Mouse (Mus musculus): ENCODE results near the gene Olfr959.

Olfr959 gene

DNA sequence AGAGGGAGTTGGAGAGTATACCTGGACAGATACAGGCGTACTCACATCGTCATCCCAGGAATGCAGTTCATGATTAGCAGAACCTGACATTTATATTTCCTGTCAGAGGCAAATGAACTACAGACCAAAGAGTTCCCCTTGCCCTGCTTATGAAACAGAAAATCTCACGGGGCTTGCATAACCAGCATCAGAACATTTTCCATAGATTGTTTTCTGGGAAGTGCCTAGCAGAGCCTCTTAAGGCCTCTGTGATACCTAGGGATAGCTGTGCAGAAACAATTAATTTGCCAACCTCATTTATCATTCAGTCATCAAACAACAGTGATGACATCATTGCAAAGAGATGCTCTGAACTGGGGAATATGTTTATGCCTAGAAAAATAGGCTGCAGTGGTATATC is at the start of gene Olfr959:
Olfr959 (minus strand) TSS at position 101 of the 400 bp plus-strand sequence.
- no peak for DNase-seq (ENCODE audit: low spot score in 2 of 2)

DNA sequence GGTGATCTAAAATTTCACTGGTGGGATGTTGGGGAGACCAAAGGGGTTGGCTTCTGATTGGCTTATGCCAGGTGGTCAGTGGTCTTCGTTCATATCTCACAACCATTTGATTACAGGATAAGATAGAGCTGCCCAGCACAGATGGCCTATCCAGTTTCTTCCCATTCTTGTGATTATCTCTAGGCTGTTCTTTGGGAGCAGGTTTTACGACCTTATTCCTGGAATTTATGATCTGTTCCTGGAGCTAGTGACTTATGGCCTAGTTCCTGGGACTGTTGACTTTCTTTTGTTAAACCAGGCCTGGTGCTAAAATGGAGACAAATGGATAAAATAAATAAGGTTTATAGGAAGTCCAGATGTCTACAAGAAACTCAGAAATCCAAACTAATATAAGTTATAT is 49.3 kb upstream of the Olfr959 start:
- DNase-seq (ENCODE audit: low spot score in 2 of 2): no peak

DNA sequence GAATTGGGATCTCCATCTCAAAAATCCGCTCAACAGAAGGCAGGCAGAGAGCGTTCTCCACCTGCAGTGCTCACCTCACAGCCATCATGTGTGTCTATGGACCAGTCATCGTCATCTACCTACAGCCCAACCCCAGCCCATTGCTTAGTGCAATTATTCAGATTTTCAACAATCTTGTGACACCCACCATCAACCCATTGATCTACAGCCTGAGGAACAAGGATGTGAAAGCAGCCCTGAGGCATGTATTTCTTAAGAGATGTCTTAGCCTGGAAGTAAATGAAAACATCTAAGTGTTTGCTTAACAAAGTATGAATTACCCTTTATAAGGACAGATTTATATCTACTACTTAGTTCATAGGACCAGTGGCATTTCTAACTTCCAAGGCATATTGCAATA is 48.4 kb upstream of the Olfr959 start:
- no peak for DNase-seq (ENCODE audit: low spot score in 2 of 2)

DNA sequence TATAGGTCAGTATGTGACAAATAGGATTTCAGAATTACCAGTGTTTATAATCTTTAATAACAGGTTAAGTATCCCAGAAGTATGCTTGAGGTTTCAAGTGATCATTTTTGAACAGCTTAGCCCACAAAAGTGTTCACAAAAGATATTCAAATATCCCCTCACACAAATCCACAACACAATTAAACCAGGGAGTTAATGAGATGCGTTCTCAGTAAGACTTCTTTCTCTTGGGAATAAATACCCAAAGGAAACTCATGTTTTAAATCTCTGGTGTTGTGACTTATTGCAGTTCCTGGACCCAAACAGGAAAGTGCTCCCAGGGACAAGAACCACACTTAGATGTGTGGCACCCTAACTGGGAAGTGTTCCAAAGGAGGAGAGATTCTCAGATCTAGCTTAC is 45.7 kb upstream of the Olfr959 start, which contains the start of gene Olfr960:
Olfr960 (plus strand) TSS at position 301 of the 400 bp plus-strand sequence.
- DNase-seq (ENCODE audit: low spot score in 2 of 2): no peak

DNA sequence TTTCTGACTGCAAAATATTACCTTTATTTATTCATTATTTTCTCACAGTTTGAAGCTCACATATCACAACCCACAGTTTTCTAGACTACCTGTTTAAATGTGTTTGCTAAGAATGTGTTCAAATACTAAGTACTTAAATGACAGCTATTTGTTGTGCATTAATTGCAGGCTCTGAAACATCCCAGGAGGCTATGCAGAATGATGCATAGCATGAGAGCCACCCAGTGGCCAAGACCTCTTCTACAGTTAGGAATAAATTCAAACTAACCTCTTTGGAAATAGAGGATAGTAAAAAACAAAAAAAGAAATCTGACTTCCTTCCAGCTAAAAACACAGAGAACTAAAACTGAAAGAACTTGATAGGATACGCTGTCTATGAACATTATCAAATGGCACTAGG is 36.6 kb upstream of the Olfr959 start:
- DNase-seq (ENCODE audit: low spot score in 2 of 2): no peak

DNA sequence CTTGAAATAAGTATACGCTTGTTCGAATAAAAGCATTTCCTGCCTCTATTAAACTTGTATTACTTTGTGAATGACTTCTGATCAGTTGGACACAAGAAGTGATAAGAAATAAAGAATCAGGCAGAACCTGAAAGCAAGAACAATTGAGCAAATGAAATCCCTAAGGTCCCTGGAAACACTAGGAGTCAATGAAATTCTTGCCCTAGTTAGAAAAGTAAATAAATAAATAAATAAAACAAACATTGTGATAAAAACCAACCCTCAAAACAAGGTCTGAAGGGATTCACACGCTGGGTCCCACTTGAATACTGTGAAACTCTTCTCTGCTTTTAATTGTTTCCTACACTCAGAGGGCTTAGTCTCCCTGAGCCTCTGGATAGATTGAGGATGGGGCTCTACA is 35.0 kb upstream of the Olfr959 start, which contains the start of gene Olfr148:
Olfr148 (plus strand) TSS at position 301 of the 400 bp plus-strand sequence.
- no peak for DNase-seq (ENCODE audit: low spot score in 2 of 2)

DNA sequence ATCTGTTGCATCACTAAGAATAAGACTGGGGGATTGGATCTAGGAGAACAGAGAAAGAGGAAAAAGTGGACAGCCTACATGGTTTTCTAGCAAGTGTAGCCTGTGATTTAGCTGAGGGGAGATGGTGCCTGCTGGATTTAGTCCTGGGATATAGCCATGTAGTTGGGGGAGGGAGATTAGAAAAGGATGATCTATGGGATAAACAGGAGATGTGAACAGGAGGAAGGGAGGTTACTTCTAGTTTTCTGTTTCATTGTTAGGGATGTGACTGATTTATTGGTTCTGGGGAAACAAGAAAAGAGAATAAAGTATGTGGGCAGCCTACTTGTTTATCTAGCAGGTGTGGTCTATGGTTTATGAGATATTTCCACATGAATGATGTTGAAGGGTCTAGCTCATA is 33.1 kb upstream of the Olfr959 start:
- no peak for DNase-seq (ENCODE audit: low spot score in 2 of 2)

DNA sequence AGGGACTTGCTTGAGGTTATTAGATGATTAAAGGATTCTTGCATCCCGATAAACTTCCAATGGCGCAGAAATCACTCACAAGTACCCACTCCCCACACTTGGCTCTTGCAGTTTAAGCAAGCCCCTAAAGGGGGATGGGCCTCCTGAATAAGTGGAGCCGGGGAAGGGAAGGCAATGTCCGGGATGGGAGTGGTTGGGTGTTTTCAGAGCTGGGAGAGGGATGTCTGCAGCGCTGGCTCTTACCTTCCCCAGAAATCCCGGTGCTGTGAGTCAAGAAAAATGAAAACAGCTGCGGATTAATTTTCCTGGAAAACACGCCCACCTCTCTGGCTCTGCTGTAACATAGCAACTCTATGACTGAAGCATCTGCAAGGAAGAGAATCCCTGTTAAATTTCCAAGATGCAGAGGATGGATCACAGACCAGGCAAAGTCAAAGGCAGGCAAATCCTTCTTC is 28.7 kb upstream of the Olfr959 start, which contains the start of gene AW551984:
AW551984 (minus strand) TSS at position 405 of the 455 bp plus-strand sequence.
- DNase-seq (ENCODE audit: low spot score in 2 of 2): no peak

DNA sequence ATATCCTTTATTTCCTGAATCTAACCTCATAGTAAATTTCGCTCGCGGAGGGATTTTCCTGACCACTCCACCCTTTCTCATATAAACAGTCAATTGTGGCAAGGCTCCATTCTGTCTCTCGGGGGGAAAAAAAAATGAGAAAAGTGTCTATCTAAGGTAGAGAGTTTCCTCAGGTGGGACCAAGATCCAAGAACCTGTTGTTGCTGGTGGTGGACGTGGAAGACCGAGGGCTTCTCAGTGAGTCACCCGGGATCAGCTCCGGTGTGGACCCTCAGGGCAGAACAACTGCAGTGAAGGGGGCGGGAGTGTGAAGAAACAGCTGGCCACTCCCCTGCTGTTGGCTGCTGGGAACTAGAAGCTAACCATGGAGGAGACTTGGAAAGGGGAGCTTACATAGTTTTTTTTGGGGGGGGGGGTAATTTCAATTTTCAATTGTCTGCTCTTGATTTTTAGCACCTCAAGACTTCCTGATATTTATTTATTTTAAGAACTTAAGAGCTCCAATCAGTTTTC is 28.0 kb upstream of the Olfr959 start:
- DNase-seq (ENCODE audit: low spot score in 2 of 2): no peak

DNA sequence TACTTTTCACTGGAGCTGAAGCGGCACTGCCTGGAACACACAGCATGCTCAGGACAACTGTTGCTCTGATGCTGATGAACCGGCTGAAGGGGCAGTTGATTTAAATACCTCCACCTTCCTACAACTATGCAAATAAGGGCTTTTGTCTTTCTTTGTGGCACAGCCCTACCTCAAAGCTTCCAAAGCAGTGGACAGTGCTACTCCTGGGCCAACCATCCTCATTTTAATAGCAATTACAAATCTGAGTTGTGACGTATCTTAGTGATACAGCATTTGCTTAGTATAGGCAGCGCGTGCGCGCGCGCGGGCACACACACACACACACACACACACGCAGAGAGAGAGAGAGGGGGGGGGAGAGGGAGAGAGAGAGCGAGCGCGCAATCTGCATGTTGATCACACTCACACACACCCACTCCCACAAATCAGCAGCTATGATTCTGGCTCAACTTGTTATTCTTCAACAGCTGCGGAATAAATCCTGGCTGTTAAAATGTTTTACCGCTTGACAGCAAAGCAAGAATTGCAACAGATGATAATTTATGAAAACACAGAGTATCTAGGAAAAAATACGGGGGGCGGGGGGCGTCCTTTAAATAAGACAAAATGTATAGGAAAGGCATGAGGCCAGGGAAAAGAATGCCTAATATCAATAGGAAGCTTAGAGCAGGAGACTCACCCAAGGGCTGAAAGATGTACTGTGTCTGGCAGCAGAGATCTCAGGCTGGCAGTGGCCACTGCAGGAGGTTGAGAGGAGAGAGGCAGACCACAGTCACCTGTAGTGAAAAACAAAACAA is 27.4 kb upstream of the Olfr959 start:
- no peak for DNase-seq (ENCODE audit: low spot score in 2 of 2)

DNA sequence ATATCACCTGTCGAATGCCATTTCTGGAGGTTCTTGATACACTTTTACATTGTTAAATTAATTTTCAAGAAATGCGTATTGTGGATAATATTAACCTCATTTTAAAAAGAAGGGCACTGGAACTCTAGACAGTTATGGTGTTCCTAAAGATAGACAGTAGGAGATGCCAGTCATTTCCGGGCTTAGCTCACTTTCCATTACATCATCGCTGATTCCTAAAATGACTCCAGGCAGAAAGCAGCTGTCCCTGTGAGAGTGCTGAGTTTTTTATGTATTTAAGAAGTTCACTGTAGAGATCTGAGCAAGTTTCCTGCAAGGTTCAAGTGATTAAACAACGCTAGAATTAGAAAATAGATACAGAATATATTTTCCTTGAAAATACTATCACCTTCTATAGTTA is 1.7 kb upstream of the Olfr959 start:
- no peak for DNase-seq (ENCODE audit: low spot score in 2 of 2)

DNA sequence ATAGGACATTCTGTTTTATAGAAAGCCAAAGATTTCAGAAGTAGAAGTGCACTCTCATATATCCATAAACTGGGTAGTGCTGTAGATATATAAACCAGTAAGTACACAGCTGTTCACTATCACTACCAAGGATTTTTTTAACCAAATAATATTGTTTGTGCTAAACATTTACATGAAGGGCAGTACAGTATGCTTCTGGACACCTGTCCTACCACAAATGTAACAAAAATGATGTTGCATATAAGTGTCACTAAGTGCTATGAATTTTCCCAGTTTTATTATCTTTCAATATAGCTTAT is 17.1 kb downstream of the Olfr959 start:
- no peak for DNase-seq (ENCODE audit: low spot score in 2 of 2)

DNA sequence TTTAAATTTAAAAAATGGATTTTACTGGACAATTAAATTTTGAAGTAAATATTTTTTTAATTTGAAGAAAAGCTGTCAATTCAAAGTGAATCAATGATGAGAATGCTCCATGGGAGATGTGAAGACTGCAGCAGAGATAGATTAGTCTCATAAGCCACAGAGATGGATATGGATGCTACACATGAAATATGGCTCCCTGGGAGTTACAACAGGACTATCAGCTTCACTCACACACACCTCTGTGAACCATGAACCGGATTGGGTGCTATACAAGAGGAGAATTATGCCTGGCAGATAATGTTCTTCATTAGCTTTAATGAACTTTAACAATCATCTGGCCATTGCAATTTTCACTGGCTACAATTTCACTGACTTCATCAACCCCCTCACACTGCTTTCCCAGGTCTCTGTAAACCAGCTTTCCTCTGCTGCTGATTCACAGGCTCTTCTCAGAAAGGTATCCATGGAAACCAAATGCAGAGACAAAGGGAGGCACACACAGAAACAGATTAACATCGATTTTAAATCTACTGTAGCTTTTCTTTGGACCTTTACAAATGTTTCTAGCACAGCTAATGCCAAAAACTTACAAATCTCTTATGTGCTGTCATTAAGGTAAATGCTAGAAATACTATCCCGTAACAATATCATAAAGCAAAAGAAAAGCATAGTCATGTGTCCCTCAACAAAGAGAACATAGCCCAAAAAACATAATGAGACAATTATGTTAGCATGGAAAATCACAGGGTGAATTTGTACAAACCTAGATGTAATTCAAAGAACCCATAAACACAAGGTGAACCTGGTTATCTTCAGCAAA is 17.6 kb downstream of the Olfr959 start:
- no peak for DNase-seq (ENCODE audit: low spot score in 2 of 2)

DNA sequence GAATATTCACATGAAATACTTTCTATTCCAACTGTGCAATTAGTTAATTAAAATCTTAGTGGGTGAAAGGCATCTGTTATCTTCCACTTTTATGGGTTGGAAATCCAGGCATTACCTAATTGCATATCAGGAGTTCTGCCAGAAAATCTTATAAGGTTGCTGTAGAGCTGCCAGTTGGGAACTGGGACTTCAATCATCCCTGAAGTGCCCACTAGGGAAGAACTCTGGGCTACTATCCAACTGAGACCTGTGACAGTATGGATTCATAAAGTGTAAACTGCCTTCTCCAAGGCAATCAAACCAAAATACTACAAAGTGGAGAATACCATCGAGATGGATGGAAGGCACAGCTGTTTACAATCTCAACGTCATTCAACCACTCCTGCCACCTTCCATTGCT is 21.4 kb downstream of the Olfr959 start, which contains the start of gene Olfr958:
Olfr958 (minus strand) TSS at position 109 of the 400 bp plus-strand sequence.
- DNase-seq (ENCODE audit: low spot score in 2 of 2): no peak

DNA sequence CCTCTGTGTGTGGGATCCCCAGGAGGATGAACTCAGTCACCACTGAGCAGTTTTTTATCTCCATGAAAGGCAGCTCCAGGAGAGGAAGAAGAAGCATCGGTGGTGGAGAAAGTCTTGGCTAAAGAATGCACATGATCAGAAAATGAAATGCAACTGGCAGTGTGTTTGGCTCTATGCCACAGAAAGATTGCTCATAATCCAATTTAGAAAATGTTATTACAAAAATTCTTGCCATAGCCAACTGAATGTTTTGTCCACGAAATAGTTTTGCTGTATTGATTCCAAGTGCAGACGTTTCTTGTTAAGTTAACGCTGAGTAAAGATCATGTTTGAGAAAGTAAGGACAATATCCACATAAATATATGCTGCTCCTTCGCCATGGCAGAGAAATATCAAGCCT is 24.6 kb downstream of the Olfr959 start:
- DNase-seq (ENCODE audit: low spot score in 2 of 2): no peak

DNA sequence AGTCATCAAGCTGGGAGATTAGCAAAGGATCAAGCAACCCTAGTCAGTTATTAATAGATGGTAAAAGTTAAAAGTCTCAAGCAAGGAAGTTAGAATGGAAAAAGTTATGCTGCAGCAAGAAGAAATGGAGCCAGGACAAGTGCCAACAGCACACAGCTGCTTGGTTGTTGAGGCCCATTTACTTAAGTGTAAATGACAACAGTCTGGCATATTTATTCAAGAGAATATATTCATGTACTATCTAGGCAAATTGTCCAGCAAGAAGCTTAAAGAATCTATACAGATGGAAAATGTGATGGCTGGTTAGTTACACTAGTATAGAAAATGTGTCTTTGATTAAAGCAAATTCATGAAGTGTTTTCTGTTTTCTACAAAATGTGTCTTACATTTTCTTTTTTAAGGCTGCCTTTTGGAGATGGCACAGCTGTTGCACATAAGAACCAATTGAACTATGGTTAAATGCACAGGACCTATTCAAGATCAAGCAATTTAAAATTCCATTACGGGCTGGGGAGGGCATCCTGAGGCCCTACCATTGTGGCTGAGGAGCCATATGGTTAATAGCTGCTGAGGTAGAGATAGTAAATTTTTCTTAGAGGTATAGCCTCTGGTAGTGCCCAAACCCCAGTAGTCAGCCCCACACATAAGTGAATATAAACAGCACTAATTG is 51.6 kb downstream of the Olfr959 start:
- no peak for DNase-seq (ENCODE audit: low spot score in 2 of 2)

All from spleen, postnatal 36 days (tissue).